ENCODE assay signal across 13 mouse cellular contexts in genomic region chr1:155054366-155054965, GRCm38 (mm10). TPM values are rescaled to one million over a fixed set of nuclear protein-coding genes. Genes with fewer than 3 reads are reported as not detected.
DNase-seq lines count a peak whose midpoint lies in the region; ATAC-seq and TF ChIP-seq lines count a peak whose summit lies in the region.
"Had no signal": no experiment of that assay in that cellular context is flagged by ENCODE, and none has a peak within 500 bp of the region (broad histone marks: within the 10 kb centered on the region; RNA-seq: fewer than 3 reads in every experiment).

No protein-coding gene starts in this region.

- H3K79me2 ChIP-seq in heart, adult 2 months (replicated peaks; ENCODE audit: control insufficient read depth, insufficient read depth, low read length): no peaks in the 10 kb centered on the region

- WGBS in heart, embryonic 10.5 days: 64% methylated on average over 6 of the region's 6 CpGs
- 23% methylated on average over 6 of the region's 6 CpGs for WGBS in heart, adult 2 months
- WGBS in spleen, adult 2 months: 16% methylated on average over 6 of the region's 6 CpGs
- WGBS in limb, embryonic 13.5 days: 17% methylated on average over 6 of the region's 6 CpGs

- H3K4me3 ChIP-seq in heart, embryonic 10.5 days: no peak overlapping the region
- no peak overlapping the region for H3K4me3 ChIP-seq in heart, adult 2 months
- no peak overlapping the region; the same call in 1 of the 2 replicates for H3K4me3 ChIP-seq in spleen, adult 2 months (ENCODE audit: extremely low read depth, insufficient read depth, insufficient read length)
- no peak overlapping the region for H3K4me3 ChIP-seq in limb, embryonic 13.5 days
- H3K4me3 ChIP-seq: liver, embryonic 12.5 days; neural tube, embryonic 12.5 days had no signal

- ATAC-seq in limb, embryonic 13.5 days (ENCODE audit: low FRiP score, low read depth): peak; percentile 46; the same call in 1 of the 2 replicates
- ATAC-seq: liver, embryonic 12.5 days; Patski had no signal

- no peak for TF ChIP-seq POLR2A in heart, adult 2 months (IDR thresholded peaks at IDR 0.05; ENCODE audit: insufficient read depth, low read depth, low read length)
- TF ChIP-seq POLR2A in spleen, adult 2 months (IDR thresholded peaks at IDR 0.05; ENCODE audit: low read depth, low read length): no peak

- H3K4me1 ChIP-seq in heart, embryonic 10.5 days: peaks cover 78% of the 10 kb centered on the region
- H3K4me1 ChIP-seq in heart, adult 2 months (ENCODE audit: control insufficient read depth, insufficient read depth, low read length): peaks cover 29% of the 10 kb centered on the region
- peaks cover 66% of the 10 kb centered on the region for H3K4me1 ChIP-seq in spleen, adult 2 months (ENCODE audit: control insufficient read depth, insufficient read depth, insufficient read length)
- peaks cover 67% of the 10 kb centered on the region for H3K4me1 ChIP-seq in limb, embryonic 13.5 days

- no peak for TF ChIP-seq CTCF in heart, adult 2 months (IDR thresholded peaks at IDR 0.05)
- TF ChIP-seq CTCF in spleen, adult 2 months (IDR thresholded peaks at IDR 0.05; ENCODE audit: extremely low read depth, insufficient read depth, insufficient read length, insufficient replicate concordance): no peak

- H3K27me3 ChIP-seq in heart, embryonic 10.5 days (ENCODE audit: insufficient read depth, poor library complexity, severe bottlenecking): no peaks in the 10 kb centered on the region
- H3K27me3 ChIP-seq in heart, adult 2 months (ENCODE audit: control insufficient read depth, insufficient read depth, low read length): no peaks in the 10 kb centered on the region
- no peaks in the 10 kb centered on the region for H3K27me3 ChIP-seq in spleen, adult 2 months (ENCODE audit: control insufficient read depth, insufficient read depth, low read length)
- H3K27me3 ChIP-seq in limb, embryonic 13.5 days: no peaks in the 10 kb centered on the region
- H3K27me3 ChIP-seq: liver, embryonic 12.5 days; neural tube, embryonic 12.5 days; Patski had no signal

- peak overlapping the region; percentile 32 for H3K4me2 ChIP-seq in limb, embryonic 13.5 days (replicated peaks)
- H3K4me2 ChIP-seq: liver, embryonic 12.5 days; neural tube, embryonic 12.5 days had no signal

- intact Hi-C loops in heart, adult 2 months (cut with DNase I): no loop called here

- H3K9me3 ChIP-seq in heart, embryonic 10.5 days: no peaks in the 10 kb centered on the region
- no peaks in the 10 kb centered on the region for H3K9me3 ChIP-seq in limb, embryonic 13.5 days
- H3K9me3 ChIP-seq: liver, embryonic 12.5 days; neural tube, embryonic 12.5 days had no signal

- H3K36me3 ChIP-seq in heart, embryonic 10.5 days: no peaks in the 10 kb centered on the region
- no peaks in the 10 kb centered on the region for H3K36me3 ChIP-seq in heart, adult 2 months (ENCODE audit: control insufficient read depth, insufficient read depth, low read length)
- H3K36me3 ChIP-seq in spleen, adult 2 months (ENCODE audit: control insufficient read depth, insufficient read depth, low read length): no peaks in the 10 kb centered on the region
- H3K36me3 ChIP-seq in limb, embryonic 13.5 days: no peaks in the 10 kb centered on the region
- H3K36me3 ChIP-seq: liver, embryonic 12.5 days; neural tube, embryonic 12.5 days had no signal

- no peak overlapping the region for H3K9ac ChIP-seq in heart, adult 2 months (ENCODE audit: low read depth, low read length)
- H3K9ac ChIP-seq in limb, embryonic 13.5 days: no peak overlapping the region
- H3K9ac ChIP-seq: liver, embryonic 12.5 days; neural tube, embryonic 12.5 days had no signal

- DNase-seq in heart, embryonic 10.5 days (ENCODE audit: low spot score): no peak
- no peak for DNase-seq in heart, adult 2 months
- DNase-seq in spleen, adult 2 months (ENCODE audit: low read depth in 1 of 2, low spot score in 2 of 2): no peak
- no peak for DNase-seq in spleen, adult 18-20 months
- no peak for DNase-seq in cerebellum, postnatal 36 days
- no peak for DNase-seq in kidney, postnatal 25 days
- no peak for DNase-seq in layer of hippocampus, adult 8-10 months (ENCODE audit: low spot score in 2 of 2)
- DNase-seq: adrenal gland, adult 8-10 months; gastrocnemius, postnatal 10 days had no signal

- H3K27ac ChIP-seq in heart, embryonic 10.5 days: peak overlapping the region; percentile 42; the same call in 1 of the 2 replicates
- H3K27ac ChIP-seq in heart, adult 2 months: no peak overlapping the region
- H3K27ac ChIP-seq in spleen, adult 2 months (ENCODE audit: insufficient read depth, low read length): peak overlapping the region; percentile 55
- peak overlapping the region; percentile 72 for H3K27ac ChIP-seq in limb, embryonic 13.5 days
- H3K27ac ChIP-seq: liver, embryonic 12.5 days; neural tube, embryonic 12.5 days had no signal

- no peak for TF ChIP-seq EP300 in heart, adult 2 months (IDR thresholded peaks at IDR 0.05; ENCODE audit: insufficient read depth, low read depth, low read length)

RNA-seq across cellular contexts. Expression of gene Ier5, which starts 45.0 kb away (rescaled TPM):
- polyA plus RNA-seq in heart, embryonic 10.5 days (2016; fragmentation: Nextera tagmentation; extraction: Ambion mirVana): 3.4 and 8.6 TPM in 2 replicates
- 10 to 100 TPM; 12.5 to 16.8 TPM for total RNA-seq in heart, adult 2 months (2021)
- polyA plus RNA-seq in heart, adult 2 months (2012; rRNA removed): 9.8 and 13.5 TPM in 2 replicates
- polyA plus RNA-seq in spleen, adult 2 months (2012; rRNA removed): 47.7 and 82.0 TPM in 2 replicates
- 5.8 and 6.0 TPM in 2 replicates for polyA plus RNA-seq in limb, embryonic 13.5 days (2015; fragmentation: Nextera tagmentation; extraction: Ambion mirVana)
- total RNA-seq in layer of hippocampus, adult 8-10 months (2022): 10 to 100 TPM; 29.8 to 32.4 (median 31.2) TPM
